Mouse (Mus musculus): ENCODE measurements around the gene Ttyh3.

DNA sequence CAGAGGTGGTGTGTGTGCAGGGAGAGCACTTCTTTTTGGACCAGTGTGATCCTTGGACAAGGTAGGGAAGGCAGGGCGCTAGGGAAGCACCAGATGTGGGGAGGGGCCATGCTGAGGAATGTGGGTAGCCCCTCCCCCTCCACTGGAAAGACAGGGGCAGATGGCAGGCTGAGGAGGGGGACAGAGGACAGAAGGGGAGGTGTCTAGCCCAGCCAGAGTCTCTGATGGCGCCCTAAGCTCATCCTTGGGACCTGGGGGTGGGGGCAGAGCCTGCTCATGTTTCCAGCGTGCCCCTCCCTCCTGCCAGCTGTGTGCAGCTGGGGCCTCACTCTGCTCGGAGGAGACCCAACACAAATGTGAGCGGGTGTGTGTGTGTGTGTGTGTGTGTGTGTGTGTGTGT lies 67.3 kb downstream of the Ttyh3 start:
- no peak for TF ChIP-seq CTCF (conservative IDR thresholded peaks at IDR 0.05; ENCODE audit: low read length)
- TF ChIP-seq NANOG (IDR thresholded peaks at IDR 0.05; ENCODE audit: borderline replicate concordance, low read length): no peak
- TF ChIP-seq POU5F1 (IDR thresholded peaks at IDR 0.05; ENCODE audit: borderline replicate concordance, low read length): no peak
